Mouse (Mus musculus) liver, adult 2 months (tissue): Measurements from ENCODE around the gene Xndc1. TPM values are rescaled to one million over a fixed set of nuclear protein-coding genes. Genes with fewer than 3 reads are reported as not detected.
A peak's percentile ranks its signal among the peaks of the same experiment; 100 is the strongest.

Experiments used
- DNase-seq: peaks from one replicate; pipeline ENCODE4 v3.0.0-alpha.2; 2011; ENCODE audit warnings: low read depth, low spot score; ENCODE audit errors: extremely low read depth
- H3K27ac ChIP-seq: fragments of 200-500 bp; replicated peaks from 2 replicates; pipeline ENCODE4 v1.5.1; 2012; ENCODE audit warnings: low read depth, mild to moderate bottlenecking, control low read depth, inconsistent platforms, low read length; ENCODE audit not compliant: insufficient read depth
- H3K27me3 ChIP-seq: fragments of 200-500 bp; 2 replicates; pipeline ENCODE4 v1.6.1; 2012; ENCODE audit warnings: mild to moderate bottlenecking, moderate library complexity, low read length, inconsistent platforms; ENCODE audit not compliant: control insufficient read depth, insufficient read depth
- H3K36me3 ChIP-seq: fragments of 200-500 bp; 2 replicates; pipeline ENCODE4 v1.6.1; 2012; ENCODE audit warnings: low read length, inconsistent platforms; ENCODE audit not compliant: control insufficient read depth, insufficient read depth
- H3K4me1 ChIP-seq: fragments of 200-500 bp; 2 replicates; pipeline ENCODE4 v1.6.1; 2011; ENCODE audit warnings: low read length; ENCODE audit not compliant: control insufficient read depth, insufficient read depth
- H3K4me3 ChIP-seq: fragments of 200-500 bp; 2 replicates; pipeline ENCODE4 v1.5.1; 2011; ENCODE audit warnings: low read depth, mild to moderate bottlenecking, control low read depth, low read length, moderate library complexity; ENCODE audit not compliant: insufficient read depth
- H3K79me2 ChIP-seq: fragments of 200-500 bp; 2 replicates; pipeline ENCODE4 v1.6.1; 2012; ENCODE audit warnings: inconsistent platforms, mild to moderate bottlenecking, low read length, moderate library complexity; ENCODE audit not compliant: control insufficient read depth, insufficient read depth
- H3K9ac ChIP-seq: fragments of 200-500 bp; 2 replicates; pipeline ENCODE4 v1.6.1; 2012; ENCODE audit warnings: low read depth, mild to moderate bottlenecking, control low read depth, inconsistent platforms, low read length
- CTCF ChIP-seq: fragments of 200-500 bp; IDR thresholded peaks from 2 replicates; pipeline ENCODE4 v1.5.1; 2011; ENCODE audit warnings: low read depth, low read length, control low read depth
- POLR2A ChIP-seq: fragments of 200-500 bp; IDR thresholded peaks from 2 replicates; pipeline ENCODE4 v1.6.1; 2011; ENCODE audit warnings: low read length, control low read depth; ENCODE audit not compliant: insufficient read depth; ENCODE audit errors: extremely low read depth
- WGBS: fragments of 180-500 bp; shearing (Covaris S2); methylation state at CpG from one replicate; pipeline ENCODE4 v1.1.7; 2018; 5-methylcytosine and 5-hydroxymethylcytosine counted together
- polyA plus RNA-seq: library from polyadenylated mRNA; depleted of rRNA; stranded (reverse); fragments of >200 nt; gene quantifications from 2 replicates; pipeline ENCODE4 v1.2.3, GENCODE M21; 2012
- total RNA-seq: library from RNA; depleted of rRNA; stranded (reverse); fragments of >200 nt; gene quantifications from 2 replicates; pipeline ENCODE4 v1.2.3, GENCODE M21; 2014

Gene Xndc1
- total and polyA plus RNA-seq, 2 experiments, result 4.8 to 5.9 TPM

DNA sequence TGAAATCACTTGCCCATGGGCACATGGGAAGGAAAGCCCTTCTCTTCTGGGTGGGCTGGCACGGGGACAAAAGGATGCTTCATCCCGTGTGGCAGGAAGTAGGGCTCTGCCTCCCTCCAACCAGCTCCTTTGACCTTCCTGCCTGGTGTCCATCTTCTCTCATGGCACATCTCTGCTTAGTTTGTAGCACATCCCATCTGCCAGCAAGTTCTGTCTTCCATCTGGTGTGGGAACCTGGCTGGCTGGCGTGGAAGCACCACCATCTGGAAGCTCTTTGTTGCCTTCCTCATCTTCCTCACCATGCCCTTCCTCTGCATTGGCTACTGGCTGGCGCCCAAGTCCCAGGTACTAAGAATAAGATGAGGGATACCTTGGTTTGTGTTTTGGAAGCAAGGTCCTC is 22.0 kb downstream of the Xndc1 start:
- H3K27ac ChIP-seq, result no peak overlapping the region
- H3K4me1 ChIP-seq, result no peaks in the 10 kb centered on the region
- no peaks in the 10 kb centered on the region for H3K27me3 ChIP-seq
- WGBS, result 85% methylated on average over 4 of the region's 4 CpGs
- peaks cover 3% of the 10 kb centered on the region; the same call in 1 of the 2 replicates for H3K36me3 ChIP-seq
- no peak for TF ChIP-seq CTCF
- no peak for TF ChIP-seq POLR2A
- H3K79me2 ChIP-seq, result no peaks in the 10 kb centered on the region
- DNase-seq, result no peak
- no peak overlapping the region for H3K9ac ChIP-seq
- H3K4me3 ChIP-seq, result no peak overlapping the region

DNA sequence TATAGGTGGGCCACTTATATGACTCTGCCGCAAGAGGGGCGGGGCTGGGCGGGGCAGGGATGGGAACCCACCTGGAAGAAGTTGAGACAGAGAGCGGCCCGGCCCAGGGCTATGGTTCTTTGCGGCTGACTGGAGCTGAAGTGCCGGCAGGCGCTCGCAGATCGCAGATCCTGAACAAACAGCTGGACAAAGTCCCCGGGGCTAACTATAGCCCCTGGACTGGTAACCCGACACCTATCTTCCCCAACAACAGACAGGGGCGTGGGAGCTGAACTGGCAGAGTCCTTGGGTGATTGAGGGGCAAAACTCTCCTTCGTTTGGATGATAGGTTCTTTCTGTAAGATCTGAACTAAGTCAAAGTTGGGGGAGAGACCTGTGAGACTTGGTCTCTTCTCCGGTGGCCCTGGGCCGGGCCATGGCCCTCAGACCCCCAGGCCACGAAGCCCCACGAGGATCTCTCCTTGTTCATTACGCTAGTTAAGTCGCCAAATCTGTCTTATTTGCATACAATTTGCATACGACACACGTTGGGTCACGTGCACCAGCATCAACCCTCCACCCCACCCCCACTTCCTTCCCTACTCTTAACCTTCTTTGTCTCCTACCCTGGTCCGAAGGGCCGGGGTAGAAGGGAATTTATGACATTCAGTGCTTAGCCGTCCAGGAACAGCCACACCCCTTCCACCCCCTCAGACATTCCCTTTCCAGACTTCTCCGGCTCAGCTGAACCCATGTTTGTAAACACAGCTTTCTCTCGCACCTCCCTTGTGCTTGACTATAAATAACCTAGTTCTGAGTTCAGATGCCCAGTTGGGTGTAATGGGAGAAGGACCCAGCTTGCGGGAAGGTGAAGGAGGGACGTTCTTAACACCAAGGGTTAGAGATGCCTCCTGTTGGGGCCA is 34.7 kb downstream of the Xndc1 start:
- no peak for TF ChIP-seq CTCF
- Histone ChIP-seq H3K4me1 (no peaks in the 10 kb centered on the region), H3K27ac (no peak overlapping the region), H3K27me3 (no peaks in the 10 kb centered on the region), H3K4me3 (peak overlapping the region; percentile 43), H3K9ac (no peak overlapping the region), H3K36me3 (no peaks in the 10 kb centered on the region), H3K79me2 (no peaks in the 10 kb centered on the region)
- no peak for DNase-seq
- 14% methylated on average over 30 of the region's 30 CpGs for WGBS

DNA sequence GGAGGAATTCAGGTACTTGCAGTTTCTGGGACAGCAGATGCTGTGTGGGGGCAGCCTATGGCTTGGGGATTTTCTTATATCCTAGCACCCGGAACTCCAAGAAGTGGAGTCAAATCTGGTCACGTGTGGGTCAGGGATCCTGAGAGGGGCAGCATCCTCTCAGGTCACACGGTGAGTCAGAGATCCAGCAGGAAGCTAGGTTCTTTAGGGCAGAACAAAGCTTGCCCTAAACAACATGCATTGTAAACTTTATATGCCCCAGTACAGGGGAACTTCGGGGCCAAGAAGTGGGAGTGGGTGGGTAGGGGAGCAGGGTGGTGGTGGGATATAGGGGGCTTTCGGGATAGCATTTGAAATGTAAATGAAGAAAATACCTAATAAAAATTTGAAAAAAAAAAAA is 35.6 kb downstream of the Xndc1 start:
- no peak overlapping the region for H3K4me3 ChIP-seq
- H3K9ac ChIP-seq, result no peak overlapping the region
- H3K4me1 ChIP-seq, result no peaks in the 10 kb centered on the region
- no peaks in the 10 kb centered on the region for H3K36me3 ChIP-seq
- no peaks in the 10 kb centered on the region for H3K27me3 ChIP-seq
- no peaks in the 10 kb centered on the region for H3K79me2 ChIP-seq
- 83% methylated on average over 5 of the region's 5 CpGs for WGBS
- no peak for DNase-seq
- H3K27ac ChIP-seq, result no peak overlapping the region
- no peak for TF ChIP-seq CTCF
- TF ChIP-seq POLR2A, result no peak

DNA sequence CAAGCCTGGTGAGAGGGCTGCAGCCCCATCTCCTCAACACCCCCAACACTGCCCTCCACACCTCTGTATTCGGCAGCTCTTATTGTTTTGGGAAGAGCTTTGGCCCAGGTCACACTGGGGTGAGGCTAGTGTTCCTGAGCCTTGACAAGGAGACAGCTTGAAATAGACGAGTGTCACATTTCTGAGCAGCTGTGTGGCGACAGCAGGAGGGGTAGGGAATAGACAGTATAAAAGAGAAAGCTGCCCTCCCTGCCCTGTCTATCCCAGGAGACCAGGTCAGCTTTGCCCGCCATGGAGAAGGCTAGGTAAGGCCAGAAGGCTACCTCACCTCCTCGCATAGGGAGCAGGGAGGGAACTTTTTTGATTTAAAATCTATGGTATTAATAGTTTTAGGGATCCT is 36.2 kb downstream of the Xndc1 start, which contains the start of gene Art1:
Art1 (plus strand) TSS at position 257 of the 400 bp plus-strand sequence.
- Histone ChIP-seq H3K79me2 (no peaks in the 10 kb centered on the region), H3K27me3 (no peaks in the 10 kb centered on the region), H3K27ac (no peak within 1 kb of the TSS), H3K4me3 (no peak within 1 kb of the TSS), H3K36me3 (no peaks in the 10 kb centered on the region), H3K4me1 (no peaks in the 10 kb centered on the region), H3K9ac (no peak within 1 kb of the TSS)
- no peak for DNase-seq
- WGBS, result 86% methylated on average over 5 of the region's 5 CpGs
- TF ChIP-seq CTCF (no peak), POLR2A (no peak)

DNA sequence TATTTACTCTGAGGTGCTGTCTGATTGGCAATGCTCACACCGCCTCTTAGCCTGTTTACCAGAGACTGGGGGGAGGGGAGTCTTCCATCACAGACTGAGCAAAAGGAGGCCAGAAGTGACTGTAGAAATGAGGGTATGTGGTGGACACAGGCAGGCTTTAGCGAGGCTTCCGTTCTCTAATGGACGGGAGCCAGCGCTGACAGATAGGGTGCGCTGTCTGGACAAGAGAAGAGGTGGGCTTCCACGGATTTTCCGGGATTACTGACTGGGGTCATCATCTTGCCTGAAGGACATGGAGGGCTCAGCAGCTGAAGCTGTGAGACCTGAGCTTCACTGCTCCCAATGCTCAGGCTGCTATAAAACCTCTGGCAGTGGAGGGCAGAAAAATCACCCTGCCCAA is 36.9 kb downstream of the Xndc1 start:
- WGBS, result 66% methylated on average over 8 of the region's 8 CpGs
- H3K9ac ChIP-seq, result no peak overlapping the region

DNA sequence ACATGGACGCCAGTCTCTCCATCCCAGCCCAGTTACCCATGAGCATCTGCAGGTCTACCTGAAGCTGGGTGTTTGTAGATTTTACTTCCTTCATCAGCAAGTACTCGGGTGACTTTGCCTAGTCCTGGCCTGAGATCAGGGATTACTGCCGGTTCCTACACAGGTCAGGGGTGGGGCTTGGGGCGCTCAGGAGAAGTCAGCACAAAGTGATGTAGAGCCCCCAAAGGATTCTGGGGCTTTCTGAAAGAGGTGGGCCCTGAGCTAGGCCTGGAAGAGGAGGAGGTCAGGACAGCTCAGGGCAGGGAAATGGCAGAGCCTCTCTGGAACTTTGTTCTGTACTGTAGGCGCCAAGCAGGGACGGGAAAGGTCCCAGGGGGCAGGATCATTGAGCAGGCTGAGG is 37.4 kb downstream of the Xndc1 start:
- no peak overlapping the region for H3K9ac ChIP-seq
- no peaks in the 10 kb centered on the region for H3K79me2 ChIP-seq
- no peak overlapping the region for H3K27ac ChIP-seq
- peaks cover 5% of the 10 kb centered on the region; the same call in 1 of the 2 replicates for H3K27me3 ChIP-seq
- H3K4me1 ChIP-seq, result no peaks in the 10 kb centered on the region
- H3K4me3 ChIP-seq, result no peak overlapping the region
- H3K36me3 ChIP-seq, result no peaks in the 10 kb centered on the region
- 68% methylated on average over 6 of the region's 6 CpGs for WGBS
- no peak for DNase-seq
- TF ChIP-seq POLR2A (no peak), CTCF (no peak)

More for the DNA sequence above, 36.9 kb downstream of the Xndc1 start:
- H3K79me2 ChIP-seq, result no peaks in the 10 kb centered on the region
- no peak overlapping the region for H3K27ac ChIP-seq
- peaks cover 5% of the 10 kb centered on the region; the same call in 1 of the 2 replicates for H3K27me3 ChIP-seq
- TF ChIP-seq CTCF (no peak), POLR2A (no peak)
- no peaks in the 10 kb centered on the region for H3K4me1 ChIP-seq
- no peaks in the 10 kb centered on the region for H3K36me3 ChIP-seq
- H3K4me3 ChIP-seq, result no peak overlapping the region
- DNase-seq, result no peak
